ENCODE assay signal across 16 mouse cellular contexts in genomic region chr1:169785981-169786380, GRCm38 (mm10).
"Had no signal": no experiment of that assay in that cellular context is flagged by ENCODE, and none has a peak within 500 bp of the region (broad histone marks: within the 10 kb centered on the region; RNA-seq: fewer than 3 reads in every experiment).

No protein-coding gene starts in this region.

- H3K4me1 ChIP-seq: neural tube, embryonic 13.5 days; neural tube, embryonic 15.5 days; stomach, embryonic 15.5 days had no signal

- H3K4me2 ChIP-seq: neural tube, embryonic 13.5 days; neural tube, embryonic 15.5 days; stomach, embryonic 15.5 days had no signal

- DNase-seq: retina, postnatal 1 day; right cerebral cortex, adult 18-20 months; right cerebral cortex, postnatal 14 days; right cerebral cortex, postnatal 25 days; right cerebral cortex, postnatal 4 days; spleen, adult 18-20 months; thymus, adult 18-20 months; thymus, adult 2 months; thymus, postnatal 14 days; thymus, postnatal 25 days; thymus, postnatal 36 days; thymus, postnatal 4 days had no signal

- H3K27ac ChIP-seq: neural tube, embryonic 13.5 days; neural tube, embryonic 15.5 days; stomach, embryonic 15.5 days; stomach, postnatal 0 days had no signal

- H3K27me3 ChIP-seq: neural tube, embryonic 13.5 days; neural tube, embryonic 15.5 days; stomach, embryonic 15.5 days had no signal

- H3K36me3 ChIP-seq: neural tube, embryonic 13.5 days; neural tube, embryonic 15.5 days; stomach, embryonic 15.5 days had no signal

- H3K9me3 ChIP-seq: neural tube, embryonic 13.5 days; neural tube, embryonic 15.5 days; stomach, embryonic 15.5 days had no signal

- H3K4me3 ChIP-seq: neural tube, embryonic 13.5 days; neural tube, embryonic 15.5 days; stomach, embryonic 15.5 days had no signal

- H3K9ac ChIP-seq: neural tube, embryonic 13.5 days; neural tube, embryonic 15.5 days; stomach, embryonic 15.5 days had no signal
